Mouse (Mus musculus) inflammation-experienced regulatory T-cells (primary cell): Measurements from ENCODE around the gene Thap3. TPM values are rescaled to one million over a fixed set of nuclear protein-coding genes. Genes with fewer than 3 reads are reported as not detected.

Experiments used
- polyA plus RNA-seq, 2 experiments: library from polyadenylated mRNA; unstranded; fragments of 100-300 nt; shearing (Covaris generic); gene quantifications; one replicate each; pipeline ENCODE4 v1.2.1; 2017

The Thap3 gene
- polyA plus RNA-seq: 100 to 1,000 TPM in 1 of 2 experiments, 10 to 100 TPM in 1; 82.7 to 104 TPM

DNA sequence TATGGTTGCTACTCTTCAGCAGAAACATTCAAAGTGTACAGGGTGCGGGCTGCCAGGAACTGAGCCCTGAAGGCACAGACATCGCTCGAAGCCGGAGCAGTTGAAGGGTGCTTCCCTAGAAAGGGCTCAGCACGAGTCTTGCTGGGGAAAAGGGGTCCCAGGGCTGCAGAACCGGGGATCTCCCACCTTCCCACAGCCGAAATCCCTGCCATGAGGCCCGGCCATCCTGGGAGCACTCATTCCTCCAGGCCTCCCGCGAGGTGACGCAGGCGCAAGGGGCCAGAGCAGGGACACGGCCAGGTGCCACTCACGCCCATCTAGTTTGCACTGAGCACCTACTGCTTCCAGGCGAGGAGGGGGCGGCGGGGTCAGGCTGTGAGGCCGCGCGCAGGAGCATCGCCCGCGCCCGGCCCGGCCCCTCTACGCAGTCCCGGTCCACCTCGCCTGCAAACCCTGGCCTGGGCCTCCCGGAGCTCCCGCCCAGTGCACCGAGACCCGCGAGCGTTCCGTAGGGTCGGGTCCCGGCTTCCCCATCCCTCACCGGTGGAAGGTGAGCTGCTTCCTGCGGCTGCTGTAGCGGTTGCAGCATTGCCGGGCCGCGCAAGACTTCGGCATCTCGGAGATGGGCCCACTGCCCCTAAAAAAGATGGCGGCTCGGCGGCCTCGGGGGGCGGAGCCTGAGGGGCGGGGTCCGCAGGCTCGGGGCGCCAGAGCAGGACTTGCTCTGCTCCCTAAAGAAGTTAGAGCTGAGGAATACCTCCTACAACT, at the start of gene Thap3:
Gene Thap3 (minus strand): TSS at position 656 of the 768 bp plus-strand sequence.

DNA sequence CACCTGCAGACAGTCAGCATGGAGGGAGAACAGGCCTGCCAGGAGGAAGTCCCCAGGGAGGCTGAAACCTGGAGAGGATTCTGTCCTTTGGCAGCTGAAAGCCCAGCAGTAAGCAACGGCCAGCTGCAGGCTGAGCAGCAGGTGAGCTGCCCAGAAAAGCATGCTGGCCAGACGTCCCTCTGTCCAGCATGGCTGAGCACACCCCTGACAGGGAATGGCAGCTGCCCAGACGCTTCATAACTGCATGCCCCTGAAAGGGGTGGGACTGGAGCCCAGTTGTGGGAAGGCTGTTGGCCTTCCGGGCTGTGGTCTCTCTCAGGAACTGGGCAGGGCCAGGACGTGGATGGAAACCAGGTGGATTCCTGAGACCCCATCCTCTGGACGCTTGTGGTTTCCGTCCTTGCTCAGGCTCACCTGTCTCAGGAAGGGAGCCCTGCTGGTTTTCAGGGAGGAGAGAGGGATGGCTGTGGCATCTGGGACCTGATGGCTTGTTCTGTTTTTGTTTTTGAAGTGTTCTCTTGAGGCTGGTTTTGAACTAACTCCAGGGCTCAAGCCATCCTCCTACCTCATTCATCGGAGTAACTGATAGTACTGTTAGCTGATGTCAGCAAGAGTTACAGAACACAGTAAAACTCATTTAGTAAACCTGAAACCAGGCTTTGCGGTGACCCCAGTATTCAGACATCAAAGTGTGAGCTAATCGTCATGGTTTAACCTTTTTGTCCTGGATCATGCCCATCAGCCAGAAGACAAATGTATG, 49.6 kb upstream of the Thap3 start, which contains the start of gene Tas1r1:
Gene Tas1r1 (minus strand): TSS at position 344 of the 760 bp plus-strand sequence.

DNA sequence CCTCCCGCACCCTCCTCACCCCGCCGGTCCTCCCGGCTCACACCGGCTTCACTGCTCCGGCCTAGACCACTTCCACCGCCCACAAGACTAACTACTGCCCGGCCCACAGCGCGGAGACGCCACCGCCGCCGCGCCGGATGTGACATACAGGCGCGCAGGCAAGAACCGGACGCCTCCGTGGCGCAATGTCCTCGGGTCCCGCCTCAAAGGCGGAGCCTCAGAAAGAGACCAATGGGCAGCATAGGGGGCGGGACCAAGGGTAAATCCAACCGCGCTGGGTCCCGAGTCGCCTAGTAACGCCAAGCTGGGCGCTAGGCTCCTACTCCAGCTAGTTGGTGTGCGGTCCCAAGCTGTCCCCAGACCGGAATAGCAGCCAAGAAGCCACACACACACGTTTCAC, 38.7 kb upstream of the Thap3 start, which contains the start of gene Zbtb48:
Gene Zbtb48 (minus strand): TSS at position 148 of the 400 bp plus-strand sequence.

DNA sequence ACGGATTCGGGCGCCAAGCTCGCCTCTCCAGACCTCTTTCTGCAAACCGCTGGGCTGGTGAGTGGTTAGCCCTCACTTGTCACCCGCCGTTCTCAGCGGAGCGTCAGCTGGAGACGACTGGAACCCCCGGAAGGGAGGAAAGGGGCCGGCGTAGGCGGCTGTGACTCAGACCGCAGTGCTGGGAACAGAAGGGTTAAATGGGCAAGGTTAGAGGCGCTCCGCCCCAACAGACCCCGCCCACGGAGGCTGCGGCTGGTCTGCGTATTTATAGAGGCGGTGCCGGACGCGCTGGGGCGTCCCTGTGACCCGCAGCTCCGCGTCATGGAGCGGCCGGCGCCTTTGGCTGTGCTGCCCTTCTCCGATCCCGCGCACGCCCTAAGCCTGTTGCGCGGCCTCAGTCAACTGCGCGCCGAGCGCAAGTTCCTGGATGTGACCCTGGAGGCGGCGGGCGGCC, 19.9 kb upstream of the Thap3 start, which contains the start of gene Klhl21:
Gene Klhl21 (plus strand): TSS at position 182 of the 454 bp plus-strand sequence.

DNA sequence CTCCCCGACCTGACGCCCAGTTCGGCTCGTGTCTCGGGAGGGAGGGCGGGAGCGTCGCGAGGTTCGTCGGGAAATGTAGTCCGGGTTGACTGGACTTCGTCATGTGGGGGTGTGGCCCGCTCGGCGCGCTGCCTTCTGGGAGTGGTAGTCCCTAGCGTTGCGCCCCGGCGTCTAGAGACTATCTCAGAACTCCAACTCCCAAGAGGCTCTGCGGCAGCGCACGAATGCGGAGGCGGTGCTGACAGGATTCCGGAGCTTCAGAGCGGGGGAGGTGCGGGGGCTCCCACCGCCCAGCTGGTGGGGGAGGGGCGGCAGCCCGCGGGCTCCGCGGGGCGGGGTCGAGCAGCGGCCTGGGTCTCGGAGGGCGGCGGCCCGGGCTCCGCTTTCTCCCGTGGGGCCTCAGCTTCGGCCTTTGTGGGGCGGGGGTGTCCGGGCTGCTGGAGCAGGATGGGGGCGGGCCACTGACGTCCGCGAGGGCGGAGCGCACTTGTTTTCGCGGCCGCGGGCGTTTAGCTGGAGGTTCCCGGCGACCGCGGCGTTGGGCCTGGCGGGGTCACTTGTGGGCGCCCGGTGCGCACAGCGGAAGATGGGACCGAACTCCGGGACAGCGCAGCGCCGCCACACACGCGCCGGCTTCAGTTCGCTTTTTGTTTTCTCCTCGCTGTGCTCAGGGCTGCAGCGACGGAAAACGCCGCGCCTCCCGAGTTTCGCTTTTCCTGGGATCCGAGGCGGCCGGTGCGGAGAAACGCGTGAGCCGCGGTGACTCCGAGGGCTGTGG, 7.6 kb upstream of the Thap3 start, which contains the start of gene Phf13:
Gene Phf13 (minus strand): TSS at position 86 of the 778 bp plus-strand sequence.

DNA sequence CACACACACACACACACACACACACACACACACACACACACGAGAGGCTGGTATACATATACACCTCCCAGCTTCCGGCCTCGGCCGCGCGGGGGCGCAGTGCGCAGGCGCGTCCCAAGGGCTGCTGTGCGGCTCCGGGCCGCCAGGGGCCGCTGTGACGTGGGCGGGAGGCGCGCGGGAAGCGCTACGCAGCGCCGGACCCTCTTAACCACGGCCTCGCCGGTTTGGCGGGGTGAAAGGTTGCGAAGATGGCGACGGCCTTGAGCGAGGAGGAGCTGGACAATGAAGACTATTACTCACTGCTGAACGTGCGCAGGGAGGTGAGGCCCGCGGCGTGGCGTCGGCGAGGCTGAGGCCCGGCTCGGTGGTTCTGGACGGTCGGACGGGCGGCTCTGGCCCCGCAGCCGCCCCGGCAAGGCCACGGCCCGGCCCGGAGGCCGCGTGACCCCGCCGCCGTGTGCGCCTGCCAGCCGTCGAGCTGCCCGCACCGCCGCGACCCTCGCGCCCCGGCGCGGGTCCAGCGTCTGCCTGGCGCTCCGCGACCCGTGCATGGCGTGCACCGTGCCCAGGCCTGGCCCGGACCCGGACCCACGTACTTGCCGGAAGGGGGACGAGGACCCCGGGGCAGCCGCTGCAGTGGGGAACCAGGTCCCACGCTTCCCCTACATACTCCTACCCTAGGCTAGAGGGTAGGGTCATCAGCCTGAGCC, 55.1 kb downstream of the Thap3 start, which contains the start of gene Dnajc11:
Gene Dnajc11 (plus strand): TSS at position 187 of the 710 bp plus-strand sequence.

Other genes starting within 250 kb of the Thap3 start
- gene Camta1, start 127.1 kb downstream of the Thap3 start, polyA plus RNA-seq: 10 to 100 TPM; 35.0 to 35.5 TPM
- 10 to 100 TPM; 40.2 to 46.3 TPM for gene Dnajc11, start 55.3 kb downstream of the Thap3 start, polyA plus RNA-seq
- gene Phf13, start 7.3 kb upstream of the Thap3 start, polyA plus RNA-seq: 10 to 100 TPM; 14.3 to 16.3 TPM
- 10 to 100 TPM; 22.4 to 32.1 TPM for gene Klhl21, start 19.8 kb upstream of the Thap3 start, polyA plus RNA-seq
- gene Zbtb48, start 38.7 kb upstream of the Thap3 start, polyA plus RNA-seq: 10 to 100 TPM; 33.0 to 42.6 TPM
- under 1 TPM in 1 of 2 experiments, not detected in 1; 0.45 TPM for gene Tas1r1, start 49.6 kb upstream of the Thap3 start, polyA plus RNA-seq
- 10 to 100 TPM; 41.1 to 56.9 TPM for gene Nol9, start 50.3 kb upstream of the Thap3 start, polyA plus RNA-seq
- gene Plekhg5, start 83.5 kb upstream of the Thap3 start, polyA plus RNA-seq: 1 to 10 TPM; 6.4 to 8.3 TPM
- 100 to 1,000 TPM; 148 to 160 TPM for gene Tnfrsf25, start 126.9 kb upstream of the Thap3 start, polyA plus RNA-seq
- 10 to 100 TPM; 30.5 to 31.0 TPM for gene Espn, start 163.4 kb upstream of the Thap3 start, polyA plus RNA-seq
- not detected for gene Hes2, start 169.9 kb upstream of the Thap3 start, polyA plus RNA-seq
- gene Acot7, start 189.1 kb upstream of the Thap3 start, polyA plus RNA-seq: 100 to 1,000 TPM in 1 of 2 experiments, 10 to 100 TPM in 1; 71.4 to 130 TPM